Mouse (Mus musculus) heart, postnatal 36 days (tissue): Measurements from ENCODE around the gene Syt11. TPM values are rescaled to one million over a fixed set of nuclear protein-coding genes. Genes with fewer than 3 reads are reported as not detected.
"Not testable (repeated sequence)": the region's sequence is repeated elsewhere in the genome, so short reads cannot be mapped to it uniquely, and the experiment has no call there.

Experiments used
- DNase-seq, 2 experiments: peaks; one replicate each; pipeline ENCODE4 v3.0.0; 2021 to 2022
- intact Hi-C: fragments of 180-260 bp; cut with DNase I; formaldehyde crosslinking; loops from one replicate; pipeline ENCODE4 v1.15.1; 2025
- total RNA-seq, 2 experiments: library from RNA; stranded (reverse); gene quantifications; 2 replicates each; pipeline ENCODE4 v1.2.3; 2021

The Syt11 gene
- total RNA-seq = 1 to 10 TPM; 6.2 to 7.0 TPM

- intact Hi-C loops = not testable (repeated sequence)
- DNase-seq = peak in 1 of 2 experiments; percentile 59
Measured at GRCm38 (mm10) chr3:88774939-88775841, at the start of gene Syt11. TSS of gene Syt11 (minus strand) at chr3:88775164.

GRCm38 (mm10) chr3:88803910-88804540 is 29.1 kb upstream of the Syt11 start:
- intact Hi-C loops = loop anchor here (5.0 kb wide), 1 partner anchor 78 kb away; no protein-coding TSS in a partner anchor
- no peak for DNase-seq

- DNase-seq, intact Hi-C loops: not testable (repeated sequence)
Measured at GRCm38 (mm10) chr3:88797507-88797906, 22.5 kb upstream of the Syt11 start.

GRCm38 (mm10) chr3:88788033-88788432 is 13.1 kb upstream of the Syt11 start:
- intact Hi-C loops = not testable (repeated sequence)

GRCm38 (mm10) chr3:88786805-88787204 is 11.8 kb upstream of the Syt11 start:
- DNase-seq, intact Hi-C loops: not testable (repeated sequence)

More at GRCm38 (mm10) chr3:88788033-88788432, 13.1 kb upstream of the Syt11 start:
- DNase-seq = not testable (repeated sequence)

- intact Hi-C loops, DNase-seq: not testable (repeated sequence)
Measured at GRCm38 (mm10) chr3:88786323-88786722, 11.4 kb upstream of the Syt11 start.

- DNase-seq = no peak
- intact Hi-C loops = no loop called here
Measured at GRCm38 (mm10) chr3:88784889-88785288, 9.9 kb upstream of the Syt11 start.

GRCm38 (mm10) chr3:88773163-88773562 is 1.8 kb downstream of the Syt11 start:
- intact Hi-C loops = not testable (repeated sequence)

GRCm38 (mm10) chr3:88772399-88772798 is 2.6 kb downstream of the Syt11 start:
- peak; percentile 82 to 89 for DNase-seq

More at GRCm38 (mm10) chr3:88773163-88773562, 1.8 kb downstream of the Syt11 start:
- not testable (repeated sequence) for DNase-seq

GRCm38 (mm10) chr3:88771941-88772280 is 3.1 kb downstream of the Syt11 start:
- intact Hi-C loops, DNase-seq: not testable (repeated sequence)

More at GRCm38 (mm10) chr3:88772399-88772798, 2.6 kb downstream of the Syt11 start:
- intact Hi-C loops = not testable (repeated sequence)

- DNase-seq = peak; percentile 40 to 66
- intact Hi-C loops = not testable (repeated sequence)
Measured at GRCm38 (mm10) chr3:88771189-88771940, 3.6 kb downstream of the Syt11 start.

GRCm38 (mm10) chr3:88762401-88762831 is 12.5 kb downstream of the Syt11 start:
- DNase-seq = no peak
- intact Hi-C loops = no loop called here

- intact Hi-C loops = no loop called here
- DNase-seq = no peak
Measured at GRCm38 (mm10) chr3:88761619-88762018, 13.3 kb downstream of the Syt11 start.

GRCm38 (mm10) chr3:88758045-88758500 is 16.9 kb downstream of the Syt11 start:
- intact Hi-C loops = no loop called here
- DNase-seq = peak; percentile 71 to 73

GRCm38 (mm10) chr3:88756276-88756675 is 18.7 kb downstream of the Syt11 start:
- intact Hi-C loops = no loop called here
- no peak for DNase-seq

- intact Hi-C loops = no loop called here
- no peak for DNase-seq
Measured at GRCm38 (mm10) chr3:88755541-88755940, 19.4 kb downstream of the Syt11 start.

GRCm38 (mm10) chr3:88754283-88754682 is 20.7 kb downstream of the Syt11 start:
- intact Hi-C loops = no loop called here

GRCm38 (mm10) chr3:88746871-88747231 is 28.1 kb downstream of the Syt11 start:
- intact Hi-C loops = no loop called here

More at GRCm38 (mm10) chr3:88754283-88754682, 20.7 kb downstream of the Syt11 start:
- no peak for DNase-seq

GRCm38 (mm10) chr3:88746139-88746870 is 28.7 kb downstream of the Syt11 start:
- DNase-seq = no peak
- intact Hi-C loops = no loop called here

More at GRCm38 (mm10) chr3:88746871-88747231, 28.1 kb downstream of the Syt11 start:
- DNase-seq = no peak

- intact Hi-C loops = no loop called here
- DNase-seq = no peak
Measured at GRCm38 (mm10) chr3:88745534-88745933, 29.4 kb downstream of the Syt11 start.
